Mouse (Mus musculus): ENCODE data around the gene Disc1.

Disc1 gene

GRCm38 (mm10) chr8:125258806-125259500 is 205.0 kb downstream of the Disc1 start:
- DNase-seq (ENCODE audit: low read depth, low spot score), result no peak

- no peak for DNase-seq (ENCODE audit: low read depth, low spot score)
Observed at GRCm38 (mm10) chr8:125268181-125268705, 214.2 kb downstream of the Disc1 start.

GRCm38 (mm10) chr8:125270292-125270691 is 216.3 kb downstream of the Disc1 start:
- DNase-seq (ENCODE audit: low read depth, low spot score), result no peak

GRCm38 (mm10) chr8:125271357-125271756 is 217.4 kb downstream of the Disc1 start:
- no peak for DNase-seq (ENCODE audit: low read depth, low spot score)

- DNase-seq (ENCODE audit: low read depth, low spot score), result no peak
Observed at GRCm38 (mm10) chr8:125272089-125272866, 218.3 kb downstream of the Disc1 start.

GRCm38 (mm10) chr8:125277071-125277682 is 223.2 kb downstream of the Disc1 start:
- no peak for DNase-seq (ENCODE audit: low read depth, low spot score)

- no peak for DNase-seq (ENCODE audit: low read depth, low spot score)
Observed at GRCm38 (mm10) chr8:125279156-125279555, 225.2 kb downstream of the Disc1 start.

GRCm38 (mm10) chr8:125279892-125280291 is 225.9 kb downstream of the Disc1 start:
- no peak for DNase-seq (ENCODE audit: low read depth, low spot score)

- no peak for DNase-seq (ENCODE audit: low read depth, low spot score)
Observed at GRCm38 (mm10) chr8:125282531-125282930, 228.5 kb downstream of the Disc1 start.

GRCm38 (mm10) chr8:125283542-125283941 is 229.5 kb downstream of the Disc1 start:
- DNase-seq (ENCODE audit: low read depth, low spot score), result no peak

- DNase-seq (ENCODE audit: low read depth, low spot score), result no peak
Observed at GRCm38 (mm10) chr8:125284875-125285274, 230.9 kb downstream of the Disc1 start.

- no peak for DNase-seq (ENCODE audit: low read depth, low spot score)
Observed at GRCm38 (mm10) chr8:125285391-125285790, 231.4 kb downstream of the Disc1 start.

- DNase-seq (ENCODE audit: low read depth, low spot score), result no peak
Observed at GRCm38 (mm10) chr8:125285966-125286681, 232.1 kb downstream of the Disc1 start.

GRCm38 (mm10) chr8:125287311-125287710 is 233.3 kb downstream of the Disc1 start:
- no peak for DNase-seq (ENCODE audit: low read depth, low spot score)

- no peak for DNase-seq (ENCODE audit: low read depth, low spot score)
Observed at GRCm38 (mm10) chr8:125287841-125288341, 233.9 kb downstream of the Disc1 start.

GRCm38 (mm10) chr8:125291506-125291905 is 237.5 kb downstream of the Disc1 start:
- DNase-seq (ENCODE audit: low read depth, low spot score), result no peak

GRCm38 (mm10) chr8:125291932-125292717 is 238.1 kb downstream of the Disc1 start:
- no peak for DNase-seq (ENCODE audit: low read depth, low spot score)

GRCm38 (mm10) chr8:125292933-125293591 is 239.1 kb downstream of the Disc1 start:
- no peak for DNase-seq (ENCODE audit: low read depth, low spot score)

- DNase-seq (ENCODE audit: low read depth, low spot score), result no peak
Observed at GRCm38 (mm10) chr8:125299248-125299647, 245.3 kb downstream of the Disc1 start.

- DNase-seq (ENCODE audit: low read depth, low spot score), result peak; percentile 15
Observed at GRCm38 (mm10) chr8:125301931-125302361, 248.0 kb downstream of the Disc1 start.
